Mouse (Mus musculus) kidney, embryonic 16.5 days (tissue): Measurements from ENCODE around the gene Ppp1r10. TPM values are rescaled to one million over a fixed set of nuclear protein-coding genes. Genes with fewer than 3 reads are reported as not detected.

Source experiments
- ATAC-seq: fragments of 200-750 bp; cut with Nextera tagmentation; 2 replicates; pipeline ENCODE4 v1.8.0; 2017; ENCODE audit warnings: moderate TSS enrichment; ENCODE audit not compliant: low FRiP score, low TSS enrichment
- H3K27ac ChIP-seq: fragments of 300-500 bp; sonication (generic); 2 replicates; pipeline ENCODE4 v1.5.1; 2014; ENCODE audit warnings: low read length
- H3K27me3 ChIP-seq: fragments of 300-500 bp; sonication (generic); 2 replicates; pipeline ENCODE4 v1.6.1; 2014; ENCODE audit warnings: low read length, control low read depth, mixed read lengths; ENCODE audit not compliant: insufficient read depth
- H3K36me3 ChIP-seq: fragments of 300-500 bp; sonication (generic); 2 replicates; pipeline ENCODE4 v1.6.1; 2014; ENCODE audit warnings: low read length, control low read depth, mixed read lengths; ENCODE audit not compliant: insufficient read depth
- H3K4me1 ChIP-seq: fragments of 300-500 bp; sonication (generic); 2 replicates; pipeline ENCODE4 v1.6.1; 2014; ENCODE audit warnings: low read length, control low read depth, mixed read lengths; ENCODE audit not compliant: insufficient read depth
- H3K4me2 ChIP-seq: fragments of 300-500 bp; sonication (generic); replicated peaks from 2 replicates; pipeline ENCODE4 v1.6.1; 2014; ENCODE audit warnings: low read depth, low read length
- H3K4me3 ChIP-seq: fragments of 300-500 bp; sonication (generic); 2 replicates; pipeline ENCODE4 v1.5.1; 2014; ENCODE audit warnings: mild to moderate bottlenecking, low read length
- H3K9ac ChIP-seq: fragments of 300-500 bp; sonication (generic); replicated peaks from 2 replicates; pipeline ENCODE4 v1.6.1; 2014; ENCODE audit warnings: low read length
- H3K9me3 ChIP-seq: fragments of 300-500 bp; sonication (generic); 2 replicates; pipeline ENCODE4 v1.6.1; 2016; ENCODE audit warnings: low read length, control low read depth
- WGBS: fragments of 180-500 bp; shearing (Covaris S2); extraction: QIAGEN DNeasy Blood & Tissue Kit; methylation state at CpG from one replicate; pipeline ENCODE4 v1.1.7; 2014; 5-methylcytosine and 5-hydroxymethylcytosine counted together
- polyA plus RNA-seq: library from polyadenylated mRNA; unstranded; fragments of >200 nt; fragmentation: Nextera tagmentation; extraction: Ambion mirVana; gene quantifications from 2 replicates; pipeline ENCODE4 v1.2.1, GENCODE M21; 2015

Gene Ppp1r10
- polyA plus RNA-seq, 1 experiment from 2014 or later = 47.2 TPM

- Histone ChIP-seq H3K4me3 (no peak overlapping the region), H3K4me2 (no peak overlapping the region), H3K9me3 (no peaks in the 10 kb centered on the region), H3K4me1 (peaks cover 16% of the 10 kb centered on the region), H3K27me3 (no peaks in the 10 kb centered on the region), H3K27ac (no peak overlapping the region), H3K36me3 (peaks cover 29% of the 10 kb centered on the region), H3K9ac (no peak overlapping the region)
- ATAC-seq = no peak
- WGBS = 89% methylated on average over 3 of the region's 3 CpGs
These were observed 15.6 kb upstream of the Ppp1r10 start for GRCm38 (mm10) chr17:35900636-35901035.

GRCm38 (mm10) chr17:35903343-35903991 lies 12.8 kb upstream of the Ppp1r10 start:
- Histone ChIP-seq H3K9me3 (no peaks in the 10 kb centered on the region), H3K27ac (no peak overlapping the region), H3K9ac (peak overlapping the region; percentile 27), H3K4me2 (no peak overlapping the region), H3K27me3 (no peaks in the 10 kb centered on the region), H3K4me1 (peaks cover under 1% of the 10 kb centered on the region; the same call in 1 of the 2 replicates), H3K4me3 (no peak overlapping the region), H3K36me3 (peaks cover 39% of the 10 kb centered on the region)
- WGBS = 82% methylated on average over 9 of the region's 9 CpGs
- no peak for ATAC-seq

GRCm38 (mm10) chr17:35903992-35904355 lies 12.3 kb upstream of the Ppp1r10 start:
- Histone ChIP-seq H3K27me3 (no peaks in the 10 kb centered on the region), H3K9ac (peak overlapping the region; percentile 27; the same call in 1 of the 2 replicates), H3K27ac (no peak overlapping the region), H3K36me3 (peaks cover 39% of the 10 kb centered on the region), H3K9me3 (no peaks in the 10 kb centered on the region), H3K4me1 (peaks cover 6% of the 10 kb centered on the region), H3K4me2 (no peak overlapping the region), H3K4me3 (no peak overlapping the region)
- ATAC-seq = no peak
- WGBS = 65% methylated on average over 4 of the region's 4 CpGs

GRCm38 (mm10) chr17:35905587-35905986 lies 10.6 kb upstream of the Ppp1r10 start:
- Histone ChIP-seq H3K4me2 (no peak overlapping the region), H3K27ac (no peak overlapping the region), H3K36me3 (peaks cover 32% of the 10 kb centered on the region), H3K9me3 (no peaks in the 10 kb centered on the region), H3K4me3 (no peak overlapping the region), H3K4me1 (peaks cover 13% of the 10 kb centered on the region), H3K9ac (no peak overlapping the region), H3K27me3 (no peaks in the 10 kb centered on the region)
- no peak for ATAC-seq
- 100% methylated on average over 1 of the region's 1 CpGs for WGBS

- H3K4me1 ChIP-seq = peaks cover 13% of the 10 kb centered on the region
- no peak overlapping the region for H3K4me3 ChIP-seq
- H3K9ac ChIP-seq = no peak overlapping the region
- 74% methylated on average over 2 of the region's 2 CpGs for WGBS
- H3K27ac ChIP-seq = no peak overlapping the region
- no peak for ATAC-seq
- peaks cover 31% of the 10 kb centered on the region for H3K36me3 ChIP-seq
- no peaks in the 10 kb centered on the region for H3K27me3 ChIP-seq
- no peaks in the 10 kb centered on the region for H3K9me3 ChIP-seq
- no peak overlapping the region for H3K4me2 ChIP-seq
These were observed 8.6 kb upstream of the Ppp1r10 start for GRCm38 (mm10) chr17:35907609-35908008.

GRCm38 (mm10) chr17:35909186-35909918 lies 6.9 kb upstream of the Ppp1r10 start:
- 17% methylated on average over 20 of the region's 20 CpGs for WGBS
- Histone ChIP-seq H3K27me3 (no peaks in the 10 kb centered on the region), H3K4me1 (peaks cover 13% of the 10 kb centered on the region), H3K27ac (peak overlapping the region; percentile 82; the same call in 1 of the 2 replicates), H3K4me2 (peak overlapping the region; percentile 83), H3K9ac (peak overlapping the region; percentile 73), H3K36me3 (peaks cover 32% of the 10 kb centered on the region), H3K9me3 (no peaks in the 10 kb centered on the region), H3K4me3 (peak overlapping the region; percentile 73)
- ATAC-seq = peak; percentile 55

- 3% methylated on average over 25 of the region's 25 CpGs for WGBS
- H3K4me3 ChIP-seq = peak within 1 kb of the TSS; percentile 73
- peaks cover 15% of the 10 kb centered on the region for H3K4me1 ChIP-seq
- H3K27me3 ChIP-seq = no peaks in the 10 kb centered on the region
- H3K4me2 ChIP-seq = peak within 1 kb of the TSS; percentile 83
- peak within 1 kb of the TSS; percentile 73 for H3K9ac ChIP-seq
- no peaks in the 10 kb centered on the region for H3K9me3 ChIP-seq
- H3K27ac ChIP-seq = peak within 1 kb of the TSS; percentile 82
- peaks cover 32% of the 10 kb centered on the region for H3K36me3 ChIP-seq
- peak; percentile 92 for ATAC-seq
These were observed 6.3 kb upstream of the Ppp1r10 start, which contains the start of gene Atat1 for GRCm38 (mm10) chr17:35909919-35910369. TSS of gene Atat1 (minus strand) at chr17:35910075.

GRCm38 (mm10) chr17:35914975-35915374 lies 1.3 kb upstream of the Ppp1r10 start:
- no peak overlapping the region for H3K9ac ChIP-seq
- peak overlapping the region; percentile 75 for H3K4me2 ChIP-seq
- no peaks in the 10 kb centered on the region for H3K27me3 ChIP-seq
- peaks cover 20% of the 10 kb centered on the region for H3K4me1 ChIP-seq
- peaks cover 18% of the 10 kb centered on the region; the same call in 1 of the 2 replicates for H3K36me3 ChIP-seq
- 83% methylated on average over 6 of the region's 6 CpGs for WGBS
- ATAC-seq = no peak
- H3K27ac ChIP-seq = no peak overlapping the region
- H3K9me3 ChIP-seq = no peaks in the 10 kb centered on the region
- peak overlapping the region; percentile 85 for H3K4me3 ChIP-seq

GRCm38 (mm10) chr17:35915538-35916296 lies 517 bp upstream of the Ppp1r10 start:
- Histone ChIP-seq H3K36me3 (peaks cover 18% of the 10 kb centered on the region; the same call in 1 of the 2 replicates), H3K27ac (peak overlapping the region; percentile 95), H3K9ac (peak overlapping the region; percentile 83), H3K27me3 (no peaks in the 10 kb centered on the region), H3K9me3 (no peaks in the 10 kb centered on the region), H3K4me2 (peak overlapping the region; percentile 75), H3K4me1 (peaks cover 25% of the 10 kb centered on the region), H3K4me3 (peak overlapping the region; percentile 85)
- ATAC-seq = no peak
- whole genome bisulfite sequencing = 2% methylated on average over 28 of the region's 28 CpGs
